Mouse (Mus musculus): ENCODE measurements around the gene Bahcc1.

DNA sequence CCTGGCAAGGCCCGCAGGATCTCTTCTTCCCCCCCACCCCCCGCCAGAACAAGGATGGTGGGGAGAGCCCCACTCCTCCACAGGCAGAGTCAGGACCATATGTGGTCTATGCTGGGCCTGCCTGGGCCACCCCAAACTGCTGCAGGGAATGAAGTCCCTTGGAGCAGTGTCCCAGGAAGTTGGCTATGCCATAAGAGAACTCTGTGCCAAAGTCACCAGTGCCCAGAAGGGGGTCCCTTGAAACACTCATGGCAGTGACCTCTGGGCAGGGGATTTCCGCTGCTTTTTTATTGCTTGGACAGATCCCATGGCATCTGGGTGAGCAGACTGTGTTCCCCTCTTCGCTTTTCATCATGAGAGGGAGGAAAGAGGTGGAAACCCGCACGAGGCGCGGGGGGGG is 22.8 kb downstream of the Bahcc1 start:
- TF ChIP-seq CTCF (IDR thresholded peaks at IDR 0.05; ENCODE audit: low read depth) (no peak), EP300 (IDR thresholded peaks at IDR 0.05; ENCODE audit: low read depth) (no peak)
